Mouse (Mus musculus) hindbrain, embryonic 12.5 days (tissue): ENCODE measurements around the gene Crtc1. TPM values are rescaled to one million over a fixed set of nuclear protein-coding genes. Genes with fewer than 3 reads are reported as not detected.

Experiments
- ATAC-seq: fragments of 200-750 bp; cut with Nextera tagmentation; 2 replicates; pipeline ENCODE4 v1.8.0; 2017; ENCODE audit warnings: moderate TSS enrichment; ENCODE audit not compliant: low FRiP score
- H3K27ac ChIP-seq: fragments of 300-500 bp; sonication (generic); 2 replicates; pipeline ENCODE4 v1.5.1; 2016; ENCODE audit warnings: mild to moderate bottlenecking
- H3K27me3 ChIP-seq: fragments of 300-500 bp; sonication (generic); 2 replicates; pipeline ENCODE4 v1.6.1; 2016; ENCODE audit warnings: mild to moderate bottlenecking
- H3K36me3 ChIP-seq: fragments of 300-500 bp; sonication (generic); 2 replicates; pipeline ENCODE4 v1.6.1; 2016; ENCODE audit warnings: mild to moderate bottlenecking
- H3K4me1 ChIP-seq: fragments of 300-500 bp; sonication (generic); 2 replicates; pipeline ENCODE4 v1.6.1; 2016
- H3K4me2 ChIP-seq: fragments of 300-500 bp; sonication (generic); replicated peaks from 2 replicates; pipeline ENCODE4 v1.6.1; 2016; ENCODE audit warnings: mild to moderate bottlenecking
- H3K4me3 ChIP-seq: fragments of 300-500 bp; sonication (generic); 2 replicates; pipeline ENCODE4 v1.5.1; 2016; ENCODE audit warnings: mild to moderate bottlenecking
- H3K9ac ChIP-seq: fragments of 300-500 bp; sonication (generic); 2 replicates; pipeline ENCODE4 v1.6.1; 2016; ENCODE audit warnings: mild to moderate bottlenecking, moderate library complexity
- H3K9me3 ChIP-seq: fragments of 300-500 bp; sonication (generic); replicated peaks from 2 replicates; pipeline ENCODE4 v1.6.1; 2016; ENCODE audit warnings: mild to moderate bottlenecking
- WGBS: fragments of 180-500 bp; shearing (Covaris S2); methylation state at CpG from one replicate; pipeline ENCODE4 v1.1.7; 2016; 5-methylcytosine and 5-hydroxymethylcytosine counted together
- polyA plus RNA-seq: library from polyadenylated mRNA; unstranded; fragments of >200 nt; fragmentation: Nextera tagmentation; extraction: Ambion mirVana; gene quantifications from 2 replicates; pipeline ENCODE4 v1.2.1, GENCODE M21; 2016

The Crtc1 gene
- polyA plus RNA-seq, 1 experiment from 2014 or later: 24.6 TPM

- Histone ChIP-seq H3K4me2 (no peak overlapping the region), H3K27me3 (no peaks in the 10 kb centered on the region), H3K9ac (no peak overlapping the region), H3K4me1 (peaks cover 5% of the 10 kb centered on the region), H3K4me3 (no peak overlapping the region), H3K9me3 (no peaks in the 10 kb centered on the region), H3K27ac (no peak overlapping the region), H3K36me3 (peaks cover 3% of the 10 kb centered on the region; the same call in 1 of the 2 replicates)
- no peak for ATAC-seq
- 51% methylated on average over 2 of the region's 2 CpGs for WGBS
These were observed 30.6 kb upstream of the Crtc1 start for GRCm38 (mm10) chr8:70469938-70470337.

- Histone ChIP-seq H3K9me3 (no peaks in the 10 kb centered on the region), H3K4me1 (peaks cover 5% of the 10 kb centered on the region), H3K9ac (no peak overlapping the region), H3K36me3 (peaks cover 3% of the 10 kb centered on the region; the same call in 1 of the 2 replicates), H3K4me2 (no peak overlapping the region), H3K4me3 (no peak overlapping the region), H3K27me3 (no peaks in the 10 kb centered on the region), H3K27ac (no peak overlapping the region)
- 0 out of 2 replicates have a peak, but pooled peaks have one; percentile 22 for ATAC-seq
- 47% methylated on average over 10 of the region's 10 CpGs for WGBS
These were observed 30.0 kb upstream of the Crtc1 start for GRCm38 (mm10) chr8:70469295-70469916.

DNA sequence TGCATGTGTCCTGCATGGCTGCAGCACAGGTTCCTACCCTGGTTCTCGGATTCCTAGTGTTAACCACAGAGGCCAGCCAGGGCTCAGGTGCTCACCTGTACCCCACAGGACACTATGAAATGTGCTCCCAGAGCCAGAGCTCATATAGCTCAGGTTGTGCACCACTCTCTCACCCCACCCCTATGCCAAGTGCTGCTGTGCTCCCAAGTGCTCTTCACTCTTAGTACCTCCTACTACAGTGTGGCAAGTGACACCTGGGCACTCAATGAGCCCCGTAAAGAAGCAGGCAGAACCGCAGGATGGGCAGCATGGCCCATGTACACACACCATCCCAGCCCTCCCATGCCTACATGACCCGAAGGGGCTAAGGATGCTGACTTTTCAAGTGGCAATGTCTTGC, 29.4 kb upstream of the Crtc1 start:
- H3K9ac ChIP-seq: no peak overlapping the region
- WGBS: 88% methylated on average over 4 of the region's 4 CpGs
- ATAC-seq: no peak

DNA sequence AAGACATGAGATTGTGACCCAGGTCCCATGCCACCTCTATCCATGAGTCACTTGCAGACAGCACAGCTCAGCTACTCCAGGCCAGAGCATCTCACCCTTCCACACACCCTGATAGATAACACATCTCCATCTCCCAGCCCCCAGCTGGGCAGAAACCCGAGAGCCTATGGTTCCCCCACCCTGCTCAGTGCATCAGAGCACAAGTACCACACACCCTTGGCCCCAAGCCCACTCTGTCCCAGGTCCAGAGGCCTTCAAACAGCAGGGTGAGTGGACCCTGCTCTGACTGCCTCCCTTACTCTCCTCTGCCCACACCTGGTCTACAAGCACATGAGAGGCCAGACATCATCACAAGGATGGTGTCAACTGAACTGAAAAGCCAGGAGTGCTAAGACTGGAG, 28.5 kb upstream of the Crtc1 start:
- Histone ChIP-seq H3K27ac (no peak overlapping the region), H3K4me3 (no peak overlapping the region), H3K27me3 (no peaks in the 10 kb centered on the region), H3K36me3 (peaks cover 3% of the 10 kb centered on the region; the same call in 1 of the 2 replicates), H3K9ac (no peak overlapping the region), H3K4me2 (no peak overlapping the region), H3K4me1 (peaks cover 12% of the 10 kb centered on the region), H3K9me3 (no peaks in the 10 kb centered on the region)
- ATAC-seq: no peak
- WGBS: 68% methylated on average over 1 of the region's 1 CpGs

More for the DNA sequence above, 29.4 kb upstream of the Crtc1 start:
- Histone ChIP-seq H3K9me3 (no peaks in the 10 kb centered on the region), H3K4me2 (no peak overlapping the region), H3K4me1 (peaks cover 7% of the 10 kb centered on the region), H3K27me3 (no peaks in the 10 kb centered on the region), H3K27ac (0 out of 2 replicates have a peak overlapping the region, but pooled peaks have one; percentile 25), H3K36me3 (peaks cover 3% of the 10 kb centered on the region; the same call in 1 of the 2 replicates), H3K4me3 (no peak overlapping the region)

DNA sequence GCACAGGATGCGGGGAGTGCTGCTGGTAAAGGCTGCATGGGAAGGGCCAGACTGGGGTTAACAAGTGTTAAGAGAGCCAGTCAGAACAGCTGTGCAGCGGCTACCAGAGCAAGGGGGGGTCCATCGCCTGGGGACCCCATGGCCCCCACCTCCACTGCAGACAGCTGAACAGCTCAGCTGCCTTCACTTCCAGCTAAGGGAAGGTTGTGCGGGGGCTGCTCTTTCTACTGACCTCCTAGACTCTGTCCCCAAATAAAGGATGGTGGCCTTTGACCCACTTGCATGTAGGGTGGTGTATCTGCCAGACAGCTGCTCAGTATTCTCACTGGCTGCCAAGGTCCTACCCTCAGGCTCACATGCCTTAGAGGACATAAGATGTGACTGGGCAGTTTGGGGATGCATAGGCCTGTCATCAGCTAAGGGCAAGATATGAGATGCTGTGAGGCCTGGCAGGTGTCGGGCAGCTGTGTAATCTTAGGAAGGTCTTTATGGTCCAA, 27.9 kb upstream of the Crtc1 start:
- Histone ChIP-seq H3K36me3 (peaks cover 3% of the 10 kb centered on the region; the same call in 1 of the 2 replicates), H3K4me1 (peaks cover 12% of the 10 kb centered on the region), H3K9me3 (no peaks in the 10 kb centered on the region), H3K27me3 (no peaks in the 10 kb centered on the region), H3K4me3 (no peak overlapping the region), H3K27ac (no peak overlapping the region), H3K9ac (no peak overlapping the region), H3K4me2 (no peak overlapping the region)
- no peak for ATAC-seq
- 67% methylated on average over 5 of the region's 5 CpGs for WGBS

DNA sequence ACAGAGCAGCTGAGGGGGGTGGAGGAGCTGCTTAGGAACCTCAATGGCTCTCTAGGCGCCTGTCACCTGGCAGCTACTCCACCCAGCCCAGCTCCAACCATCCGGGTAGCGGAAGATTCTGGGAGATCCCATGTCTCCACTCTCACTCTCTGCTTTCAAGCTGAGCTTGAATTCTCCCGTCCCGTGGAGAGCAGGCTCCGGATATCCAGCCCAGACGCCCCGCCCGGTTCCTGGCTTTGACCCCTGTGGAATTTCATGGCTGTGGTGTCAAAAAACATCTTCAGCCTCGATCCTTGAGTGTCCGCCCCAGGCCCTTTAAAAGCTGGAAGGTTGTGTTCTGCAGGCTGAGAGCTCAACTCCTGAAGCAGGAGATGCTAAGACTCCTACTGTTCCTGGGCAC, 27.4 kb upstream of the Crtc1 start:
- no peaks in the 10 kb centered on the region for H3K27me3 ChIP-seq
- no peaks in the 10 kb centered on the region for H3K9me3 ChIP-seq
- H3K4me3 ChIP-seq: no peak overlapping the region
- no peak overlapping the region for H3K27ac ChIP-seq
- WGBS: 75% methylated on average over 11 of the region's 11 CpGs
- no peak overlapping the region for H3K4me2 ChIP-seq
- ATAC-seq: no peak
- H3K9ac ChIP-seq: no peak overlapping the region
- H3K4me1 ChIP-seq: peaks cover 12% of the 10 kb centered on the region
- H3K36me3 ChIP-seq: peaks cover 3% of the 10 kb centered on the region; the same call in 1 of the 2 replicates

DNA sequence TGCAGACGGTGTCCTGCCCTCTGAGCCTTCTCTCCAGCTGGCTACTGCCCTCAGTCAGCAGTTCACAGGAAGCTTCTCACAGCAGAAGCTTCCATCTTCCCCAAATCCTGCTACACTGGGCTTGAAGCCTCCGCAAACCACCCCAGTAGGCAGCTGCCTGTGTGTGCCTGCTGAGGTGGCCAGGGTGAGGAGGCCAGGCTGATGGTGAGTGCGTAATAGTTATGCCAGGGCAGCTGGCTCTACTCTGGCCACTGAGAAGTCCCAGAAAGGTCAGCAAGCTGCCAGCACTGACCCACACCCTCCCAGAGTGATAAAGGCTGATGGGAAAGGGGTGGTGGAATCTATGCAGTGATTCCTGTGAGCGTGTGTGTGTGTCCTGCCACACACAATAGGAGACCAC, 26.9 kb upstream of the Crtc1 start:
- Histone ChIP-seq H3K9me3 (no peaks in the 10 kb centered on the region), H3K4me2 (no peak overlapping the region), H3K27me3 (no peaks in the 10 kb centered on the region), H3K27ac (0 out of 2 replicates have a peak overlapping the region, but pooled peaks have one; percentile 30), H3K4me1 (peaks cover 12% of the 10 kb centered on the region), H3K4me3 (no peak overlapping the region), H3K9ac (no peak overlapping the region), H3K36me3 (peaks cover 3% of the 10 kb centered on the region; the same call in 1 of the 2 replicates)
- WGBS: 84% methylated on average over 4 of the region's 4 CpGs
- no peak for ATAC-seq

- no peak for ATAC-seq
- H3K9ac ChIP-seq: no peak overlapping the region
- H3K4me1 ChIP-seq: peaks cover 12% of the 10 kb centered on the region
- no peaks in the 10 kb centered on the region for H3K27me3 ChIP-seq
- 96% methylated on average over 4 of the region's 4 CpGs for WGBS
- H3K27ac ChIP-seq: no peak overlapping the region
- H3K9me3 ChIP-seq: no peaks in the 10 kb centered on the region
- no peak overlapping the region for H3K4me3 ChIP-seq
- H3K36me3 ChIP-seq: peaks cover 3% of the 10 kb centered on the region; the same call in 1 of the 2 replicates
- H3K4me2 ChIP-seq: no peak overlapping the region
These were observed 26.3 kb upstream of the Crtc1 start for GRCm38 (mm10) chr8:70465701-70466100.

GRCm38 (mm10) chr8:70464162-70464561, 24.8 kb upstream of the Crtc1 start:
- Histone ChIP-seq H3K36me3 (peaks cover 7% of the 10 kb centered on the region; the same call in 1 of the 2 replicates), H3K4me2 (no peak overlapping the region), H3K27ac (no peak overlapping the region), H3K9ac (no peak overlapping the region), H3K4me1 (peaks cover 12% of the 10 kb centered on the region), H3K9me3 (no peaks in the 10 kb centered on the region), H3K27me3 (no peaks in the 10 kb centered on the region), H3K4me3 (no peak overlapping the region)
- 88% methylated on average over 6 of the region's 6 CpGs for WGBS
- ATAC-seq: no peak

- ATAC-seq: no peak
These were observed 23.9 kb upstream of the Crtc1 start for GRCm38 (mm10) chr8:70463306-70463705.

GRCm38 (mm10) chr8:70462516-70462813, 23.1 kb upstream of the Crtc1 start:
- no peak overlapping the region for H3K4me2 ChIP-seq
- H3K9ac ChIP-seq: no peak overlapping the region
- no peaks in the 10 kb centered on the region for H3K9me3 ChIP-seq
- ATAC-seq: no peak
- no peak overlapping the region for H3K27ac ChIP-seq
- WGBS: 93% methylated on average over 8 of the region's 8 CpGs
- H3K4me3 ChIP-seq: no peak overlapping the region
- H3K4me1 ChIP-seq: peaks cover 12% of the 10 kb centered on the region
- peaks cover 7% of the 10 kb centered on the region; the same call in 1 of the 2 replicates for H3K36me3 ChIP-seq
- H3K27me3 ChIP-seq: no peaks in the 10 kb centered on the region

More at GRCm38 (mm10) chr8:70463306-70463705, 23.9 kb upstream of the Crtc1 start:
- Histone ChIP-seq H3K27ac (no peak overlapping the region), H3K27me3 (no peaks in the 10 kb centered on the region), H3K4me1 (peaks cover 12% of the 10 kb centered on the region), H3K4me3 (no peak overlapping the region), H3K36me3 (peaks cover 7% of the 10 kb centered on the region; the same call in 1 of the 2 replicates), H3K4me2 (no peak overlapping the region), H3K9me3 (no peaks in the 10 kb centered on the region), H3K9ac (no peak overlapping the region)
- 71% methylated on average over 4 of the region's 4 CpGs for WGBS

GRCm38 (mm10) chr8:70461765-70462515, 22.6 kb upstream of the Crtc1 start:
- no peak overlapping the region for H3K4me2 ChIP-seq
- H3K27me3 ChIP-seq: no peaks in the 10 kb centered on the region
- peaks cover 7% of the 10 kb centered on the region; the same call in 1 of the 2 replicates for H3K36me3 ChIP-seq
- ATAC-seq: no peak
- peaks cover 7% of the 10 kb centered on the region; the same call in 1 of the 2 replicates for H3K4me1 ChIP-seq
- peak overlapping the region; percentile 27; the same call in 1 of the 2 replicates for H3K9ac ChIP-seq
- 89% methylated on average over 16 of the region's 16 CpGs for WGBS
- H3K9me3 ChIP-seq: no peaks in the 10 kb centered on the region
- H3K4me3 ChIP-seq: no peak overlapping the region
- H3K27ac ChIP-seq: no peak overlapping the region
